Mouse (Mus musculus) left cerebral cortex, postnatal 36 days (tissue): ENCODE measurements around the gene Gm9945. TPM values are rescaled to one million over a fixed set of nuclear protein-coding genes. Genes with fewer than 3 reads are reported as not detected.

Experiments used
- DNase-seq, 2 experiments: peaks; one replicate each; pipeline ENCODE4 v3.0.0; 2021 to 2022; ENCODE audit warnings: low spot score in 2 of 2, mixed read lengths in 1 of 2
- intact Hi-C: fragments of 180-260 bp; cut with DNase I; formaldehyde crosslinking; loops from one replicate; pipeline ENCODE4 v1.15.1; 2025
- total RNA-seq, 2 experiments: library from RNA; stranded (reverse); gene quantifications; 2 replicates each; pipeline ENCODE4 v1.2.3; 2021

Gene Gm9945
- total RNA-seq, 2 experiments from 2014 or later, result 2.6 to 3.4 TPM

DNA sequence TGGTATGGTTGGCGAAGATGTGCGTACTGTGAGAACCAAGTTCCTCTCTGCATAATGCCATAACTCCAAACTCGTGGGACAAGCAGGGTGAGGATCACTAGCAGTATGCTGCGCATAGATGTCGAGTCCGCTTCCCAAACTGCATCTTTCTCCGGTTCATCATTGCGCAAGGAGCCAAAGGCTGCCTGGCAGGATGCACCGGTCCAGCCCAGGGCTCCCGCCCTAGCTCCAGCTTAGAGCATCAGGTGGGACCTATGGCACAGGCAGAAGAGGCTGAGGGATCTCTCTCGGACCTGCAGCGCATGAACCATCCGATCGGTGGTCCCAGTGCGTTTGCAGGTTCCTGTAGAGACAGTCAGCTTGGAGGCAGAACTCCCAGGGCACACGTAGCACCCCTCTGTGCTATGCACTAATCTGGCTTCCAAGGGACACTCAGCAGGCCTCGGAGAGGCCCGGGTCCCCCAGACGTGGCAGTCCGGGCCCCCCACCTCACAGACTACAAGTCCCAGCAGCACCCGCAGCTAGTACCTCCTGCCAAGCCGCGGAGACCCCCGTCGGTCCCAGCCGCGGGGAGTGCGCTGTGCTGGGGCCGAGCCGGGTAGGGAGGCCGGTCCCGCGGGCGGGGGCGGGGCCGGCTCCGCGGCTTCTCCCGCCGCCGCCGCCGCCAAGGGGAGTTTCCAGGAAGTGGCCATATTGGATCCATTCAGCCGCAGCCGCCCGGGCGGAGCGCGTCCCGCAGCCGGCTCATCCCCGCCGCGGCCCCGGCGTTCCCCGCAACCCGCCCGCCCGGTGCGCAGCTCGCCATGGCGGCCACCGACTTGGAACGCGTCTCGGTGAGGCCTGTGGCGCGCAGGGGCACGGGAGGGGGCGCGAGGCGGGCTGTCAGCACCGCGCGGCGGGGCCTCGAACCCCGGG, 39.5 kb downstream of the Gm9945 start, which contains the start of gene Sept8:
Gene Sept8, plus strand, starts transcription at position 51 of the 915 bp plus-strand sequence.
- intact Hi-C loops, result loop anchor here (2.0 kb wide), 2 partner anchors 15 to 41 kb away; no protein-coding TSS in a partner anchor
- peak; percentile 72 to 81 for DNase-seq

DNA sequence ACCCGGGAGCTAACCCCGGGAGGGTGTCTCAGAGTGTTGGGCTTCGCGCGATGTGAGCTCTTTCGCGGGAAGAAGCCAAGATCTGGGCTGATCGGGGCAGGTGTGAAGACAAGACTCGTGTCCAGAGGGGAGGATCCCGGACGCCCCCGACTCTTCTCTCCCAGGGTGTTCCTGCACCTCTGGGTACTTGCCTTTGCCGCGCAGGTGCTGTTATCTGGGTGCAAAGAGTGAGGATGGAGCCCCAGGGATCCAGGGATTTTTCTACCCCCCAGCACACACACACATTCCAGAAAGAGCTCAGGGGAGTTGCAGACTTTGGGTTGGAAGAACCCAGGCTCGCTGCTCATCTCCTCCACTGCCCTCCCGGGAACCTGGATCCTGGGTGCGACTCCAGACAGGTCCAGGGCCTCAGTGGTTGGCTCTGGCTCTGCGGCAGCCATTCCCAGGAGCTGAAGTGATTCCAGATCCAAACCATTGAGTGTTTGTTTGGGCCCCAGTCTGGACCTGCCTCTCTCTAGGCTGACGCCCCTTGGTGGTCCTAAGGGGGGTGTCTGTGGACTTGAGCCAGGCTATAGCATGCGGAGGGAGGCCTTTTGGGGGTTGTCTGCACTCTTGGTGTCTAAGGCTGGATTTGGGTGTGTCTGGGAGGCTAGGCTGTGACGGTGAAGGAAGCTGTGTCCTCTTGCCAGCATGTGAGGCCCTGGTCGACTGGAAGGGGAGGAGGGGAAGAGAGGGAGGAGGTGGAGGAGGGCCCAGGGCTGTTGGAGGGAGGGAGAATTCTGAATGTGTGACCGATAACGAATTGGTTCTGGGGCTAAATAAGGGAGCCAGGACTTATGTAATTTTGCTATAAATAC, 40.4 kb downstream of the Gm9945 start:
- intact Hi-C loops, result loop anchor here (2.0 kb wide), 1 partner anchor 42 kb away; no protein-coding TSS in a partner anchor
- peak; percentile 77 to 86 for DNase-seq

DNA sequence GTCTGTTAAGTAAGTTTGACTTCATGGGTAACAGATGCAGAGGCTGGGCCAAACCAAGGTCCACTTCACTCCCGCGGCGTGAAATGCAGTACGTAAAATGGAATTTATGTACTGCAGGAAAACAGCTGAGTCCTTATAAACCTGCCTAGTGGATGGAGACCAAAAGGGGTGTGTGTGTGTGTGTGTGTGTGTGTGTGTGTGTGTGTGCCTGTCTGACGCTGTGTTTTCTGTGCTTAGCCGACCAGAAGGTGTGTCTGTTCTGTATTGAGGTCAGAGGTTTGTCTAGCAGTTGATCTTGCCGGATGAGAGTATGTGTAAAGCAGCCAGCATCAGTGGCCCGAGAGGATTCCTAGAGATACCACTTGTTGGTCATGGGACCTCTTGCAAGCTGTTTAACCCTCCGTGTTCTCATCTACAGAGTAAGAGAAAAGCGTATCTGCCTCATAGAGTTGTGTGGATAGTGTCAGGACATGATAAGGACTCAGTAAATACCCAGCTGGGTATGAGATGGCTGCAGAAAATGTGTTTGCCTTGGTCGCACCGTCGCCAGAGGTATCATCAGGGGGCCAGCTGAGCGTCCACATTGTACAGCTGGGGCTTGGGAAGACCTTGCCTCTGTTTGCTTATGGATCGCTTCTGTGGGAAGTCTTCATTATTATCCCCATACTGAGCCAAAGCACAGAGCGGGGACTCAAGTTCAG, 41.3 kb downstream of the Gm9945 start:
- peak in 1 of 2 experiments; percentile 53 for DNase-seq
- intact Hi-C loops, result loop anchor here (2.0 kb wide), 1 partner anchor 42 kb away; no protein-coding TSS in a partner anchor

DNA sequence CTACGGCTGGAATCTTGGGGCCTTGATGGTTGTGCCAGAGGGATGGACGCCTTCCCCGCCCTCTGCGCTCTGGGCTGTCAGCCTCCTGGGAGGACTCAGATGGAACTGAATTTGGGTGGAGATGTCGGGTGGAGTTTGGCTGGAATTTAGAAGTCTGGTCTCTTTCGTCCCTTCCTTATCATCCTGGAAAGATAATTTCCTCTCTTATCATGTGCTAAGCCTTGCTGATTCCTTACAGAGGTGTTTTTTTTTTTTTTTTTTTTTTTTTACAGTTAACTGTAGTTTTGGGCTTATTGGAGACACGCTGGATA, 41.8 kb downstream of the Gm9945 start:
- intact Hi-C loops, result loop anchor here (2.0 kb wide), 2 partner anchors 43 to 51 kb away; partner anchors contain the start of gene Gm9837
- DNase-seq, result no peak

DNA sequence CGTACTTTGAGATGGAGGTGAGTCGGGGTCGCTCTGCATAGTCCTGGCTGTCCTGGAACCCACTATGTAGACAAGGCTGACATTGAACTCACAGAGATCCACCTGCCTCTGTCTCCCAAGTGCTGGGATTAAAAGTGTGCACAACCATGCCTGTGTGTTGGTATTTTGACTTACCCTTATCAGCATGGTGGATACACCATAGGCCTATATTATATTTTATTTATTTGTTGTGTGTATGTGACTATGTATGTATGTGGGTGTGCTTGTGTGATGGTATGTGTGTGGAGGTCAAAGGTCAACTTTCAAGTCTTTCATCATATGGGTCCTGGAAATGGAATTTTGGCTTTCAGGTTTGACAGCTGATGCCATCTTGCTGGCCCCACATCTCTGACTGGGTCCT, 42.4 kb downstream of the Gm9945 start:
- DNase-seq, result no peak
- intact Hi-C loops, result loop anchor here (2.0 kb wide), 1 partner anchor 52 kb away; the partner anchor contains the start of gene Gm9837

DNA sequence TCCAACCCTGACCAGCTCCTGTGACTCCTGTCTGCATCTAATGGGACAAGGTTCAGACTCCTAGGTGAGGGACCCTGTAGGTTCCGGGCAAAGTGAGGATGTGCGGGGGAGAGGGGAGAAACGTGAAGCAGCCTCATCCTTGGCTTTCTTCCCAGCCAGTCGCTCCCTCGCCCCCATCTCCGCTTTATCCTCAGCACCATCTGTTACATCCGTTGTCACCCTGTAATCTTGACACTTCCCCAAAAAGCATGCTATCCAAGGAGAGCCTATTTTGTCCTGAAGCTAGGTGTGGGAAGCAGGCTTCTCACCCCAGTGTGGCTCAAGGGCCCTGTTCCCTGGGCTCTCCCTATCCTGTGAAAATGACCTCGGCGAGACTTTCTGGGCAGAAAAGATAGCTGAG, 43.0 kb downstream of the Gm9945 start:
- intact Hi-C loops, result loop anchor here (2.0 kb wide), 1 partner anchor 52 kb away; the partner anchor contains the start of gene Gm9837
- DNase-seq, result peak; percentile 74 to 76

DNA sequence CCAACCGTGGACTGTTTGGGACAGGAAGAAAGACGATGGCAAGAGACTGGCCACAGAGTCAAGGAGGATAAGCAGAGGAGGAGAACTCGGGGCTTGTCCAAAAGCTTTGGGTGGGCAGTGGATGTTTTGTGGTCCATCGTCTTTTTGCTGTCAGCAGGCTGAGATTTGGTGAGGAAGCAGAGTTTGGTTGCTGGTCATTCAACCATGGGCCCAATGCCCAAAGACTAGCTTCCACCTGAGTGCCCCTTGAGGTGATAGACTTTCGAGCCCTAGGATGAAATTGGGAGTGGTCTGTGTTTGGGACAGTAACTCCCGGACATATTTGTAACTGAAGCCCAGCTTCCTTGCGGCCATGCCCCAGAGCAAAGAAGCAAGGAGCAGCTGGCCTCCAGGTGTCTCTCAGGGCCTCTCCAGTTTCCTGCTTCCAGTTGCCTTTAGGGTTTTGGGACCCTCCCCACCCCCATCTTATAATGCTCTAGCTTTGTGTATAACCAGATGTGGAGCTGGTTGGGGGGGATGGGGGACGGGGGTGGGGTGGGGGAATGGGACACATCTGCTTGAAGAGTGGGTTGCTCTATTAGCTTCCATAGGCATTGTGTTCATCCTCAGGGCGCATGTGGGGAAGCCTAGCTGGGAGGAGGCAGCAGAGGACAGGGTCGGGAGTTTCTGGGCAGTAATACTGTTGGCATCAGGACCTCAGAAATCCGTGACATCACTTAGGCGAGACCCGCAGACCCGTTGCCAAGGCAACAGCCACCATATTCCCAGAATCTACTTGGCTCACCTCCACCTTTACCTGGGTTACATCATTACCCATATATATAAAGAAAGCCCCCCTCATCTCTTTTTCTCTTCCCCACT, 43.8 kb downstream of the Gm9945 start:
- no peak for DNase-seq

DNA sequence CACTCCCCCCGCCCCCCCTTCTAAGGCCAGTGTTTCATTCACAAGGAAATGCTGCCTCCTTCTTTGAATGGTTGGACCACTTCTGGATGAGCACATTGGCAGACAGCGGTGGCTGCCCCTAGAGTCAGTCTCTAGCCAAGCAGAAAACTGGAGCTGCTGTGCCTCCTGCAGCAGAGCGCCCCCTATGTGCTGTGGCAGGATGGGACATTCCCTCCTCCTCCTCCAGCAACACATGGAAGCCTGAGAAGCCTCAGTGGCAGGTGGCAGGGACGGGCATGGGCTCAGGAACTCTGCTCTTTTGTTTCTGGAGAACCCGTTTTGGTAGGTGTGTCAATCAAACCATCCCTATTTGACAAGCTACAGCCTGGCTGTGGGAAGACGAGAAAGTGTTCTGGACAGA, 44.9 kb downstream of the Gm9945 start:
- intact Hi-C loops, result no loop called here
- no peak for DNase-seq

More for the DNA sequence above, 43.8 kb downstream of the Gm9945 start:
- intact Hi-C loops, result loop anchor here (2.0 kb wide), 1 partner anchor 53 kb away; the partner anchor contains the start of gene Gm9837

DNA sequence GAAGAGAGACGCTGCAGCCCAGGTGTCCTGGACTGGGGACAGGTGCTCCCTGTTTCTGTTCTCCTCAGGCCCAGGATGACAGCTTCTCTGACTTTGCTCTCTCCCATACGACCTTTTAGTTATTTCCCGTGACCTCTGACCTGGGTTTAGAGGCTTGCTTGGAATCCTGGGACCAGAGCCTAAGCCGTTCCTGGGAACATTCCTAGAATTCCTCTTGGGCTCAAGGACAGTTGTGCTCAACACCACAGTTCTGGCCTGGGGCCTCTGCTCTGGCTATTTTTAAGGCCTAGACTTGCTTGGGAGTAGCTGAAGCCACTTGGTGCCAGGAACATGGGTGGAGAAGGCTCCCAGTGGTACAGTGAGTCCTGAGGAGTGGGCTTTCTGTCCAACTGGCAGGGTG, 45.5 kb downstream of the Gm9945 start:
- no peak for DNase-seq
- intact Hi-C loops, result no loop called here

DNA sequence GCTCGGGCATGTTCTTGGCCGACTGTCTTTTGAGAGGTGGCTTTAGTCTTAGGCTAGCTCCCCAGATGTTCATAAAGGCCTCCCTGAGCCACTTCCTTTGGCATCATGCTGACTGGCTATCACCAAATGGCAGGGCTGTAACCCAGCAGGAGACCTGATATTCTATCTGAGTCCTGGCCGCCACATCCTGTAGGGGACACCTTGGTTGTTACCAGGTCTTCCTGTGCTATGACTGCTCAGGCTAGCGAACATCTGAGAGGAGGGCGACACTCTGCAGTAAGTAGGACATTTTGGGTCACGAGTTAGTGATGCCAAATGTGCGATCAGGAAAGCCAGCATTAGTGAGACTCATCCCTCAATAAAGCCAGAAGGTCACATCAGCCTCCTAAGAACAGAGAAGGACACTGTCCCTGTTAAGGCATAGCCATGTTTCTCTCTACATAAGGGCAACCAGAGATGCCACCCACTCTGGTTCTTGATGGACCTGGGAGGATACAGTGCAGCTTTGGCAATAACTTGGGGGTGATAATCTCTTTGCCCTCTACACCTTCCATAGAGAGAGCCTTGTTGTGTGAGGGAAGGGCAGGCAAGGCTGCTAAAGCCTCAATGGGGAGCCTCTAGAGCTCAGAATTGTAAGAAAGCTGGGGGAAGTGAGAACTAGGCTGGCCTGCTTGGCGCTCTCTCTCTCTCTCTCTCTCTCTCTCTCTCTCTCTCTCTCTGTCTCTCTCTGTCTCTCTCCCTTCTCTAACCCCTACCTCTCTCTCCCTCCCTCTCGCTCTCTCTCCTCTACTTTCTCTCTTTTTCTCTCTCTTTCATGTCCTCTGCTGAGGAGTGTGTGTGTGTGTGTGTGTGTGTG, 48.7 kb downstream of the Gm9945 start:
- no peak for DNase-seq
- intact Hi-C loops, result no loop called here

DNA sequence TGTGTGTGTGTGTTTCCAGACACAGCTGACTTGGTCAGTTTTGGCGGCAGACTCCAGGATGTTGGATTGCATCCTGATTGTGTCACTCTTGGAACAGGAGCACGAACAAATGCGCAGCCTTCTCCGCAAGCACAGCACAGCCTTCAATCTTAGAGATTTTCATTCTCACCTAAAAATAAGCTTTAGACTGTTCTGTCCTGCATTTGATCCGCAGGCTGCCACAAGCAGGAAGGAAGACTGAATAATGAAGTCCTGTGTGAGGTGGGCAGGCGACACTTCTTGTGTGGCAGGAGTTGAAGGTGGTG, 49.2 kb downstream of the Gm9945 start:
- DNase-seq, result peak; percentile 51 to 54
- intact Hi-C loops, result no loop called here

DNA sequence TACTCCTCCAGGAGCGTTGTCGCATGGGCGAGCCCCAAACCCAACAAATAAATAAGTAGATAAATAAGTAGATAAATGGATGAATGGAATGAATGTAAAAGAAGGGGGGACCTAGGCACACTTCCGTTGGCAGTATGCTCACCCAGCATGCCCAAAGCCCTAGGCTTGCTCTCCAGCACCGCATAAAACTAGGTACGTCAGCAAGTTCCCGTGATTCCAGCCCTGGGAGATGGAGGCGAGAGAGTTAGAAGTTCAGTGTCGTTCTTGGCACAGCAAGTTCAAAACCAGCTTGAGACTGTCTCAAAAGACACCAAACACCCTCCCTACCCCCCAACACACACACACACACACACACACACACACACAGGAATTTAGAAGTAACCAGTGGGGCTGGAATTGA, 50.0 kb downstream of the Gm9945 start:
- DNase-seq, result no peak

More for the DNA sequence above, 50.0 kb downstream of the Gm9945 start:
- intact Hi-C loops, result no loop called here

Other genes with a start within 250 kb of the Gm9945 start
- 100 to 1,000 TPM; 163 to 181 TPM for gene Hspa4, start 179.7 kb upstream of the Gm9945 start, total RNA-seq
- gene Zcchc10, start 155.5 kb upstream of the Gm9945 start, total RNA-seq, result 1 to 10 TPM; 9.3 to 9.5 TPM
- gene Aff4, start 129.3 kb upstream of the Gm9945 start, total RNA-seq, result 100 to 1,000 TPM; 157 to 221 TPM
- not detected for gene Leap2, start 57.0 kb upstream of the Gm9945 start, total RNA-seq
- 100 to 1,000 TPM; 404 to 490 TPM for gene Uqcrq, start 49.3 kb upstream of the Gm9945 start, total RNA-seq
- gene Gdf9, start 49.1 kb upstream of the Gm9945 start, total RNA-seq, result 1 to 10 TPM in 1 of 2 experiments, not detected in 1; 1.1 TPM
- gene Gm10447, start 23.1 kb upstream of the Gm9945 start, total RNA-seq, result under 1 TPM; 0.22 to 0.34 TPM
- gene Shroom1, start 23.0 kb upstream of the Gm9945 start, total RNA-seq, result 1 to 10 TPM; 5.3 to 5.5 TPM
- not detected for gene Gm9837, start 9.7 kb upstream of the Gm9945 start, total RNA-seq
- 10 to 100 TPM; 59.1 to 81.6 TPM for gene Sowaha, start 108 bp downstream of the Gm9945 start, total RNA-seq
- gene Sept8, start 39.1 kb downstream of the Gm9945 start, total RNA-seq, result 100 to 1,000 TPM; 305 to 337 TPM
- 100 to 1,000 TPM; 115 to 130 TPM for gene Kif3a, start 87.2 kb downstream of the Gm9945 start, total RNA-seq
- not detected for gene Il4, start 138.5 kb downstream of the Gm9945 start, total RNA-seq
- not detected for gene Il13, start 154.5 kb downstream of the Gm9945 start, total RNA-seq
- 10 to 100 TPM in 1 of 2 experiments, 1 to 10 TPM in 1; 9.9 to 11.3 TPM for gene Rad50, start 227.2 kb downstream of the Gm9945 start, total RNA-seq
- not detected for gene Il5, start 240.6 kb downstream of the Gm9945 start, total RNA-seq